Mouse (Mus musculus): ENCODE data around the gene Ezh1. TPM values are rescaled to one million over a fixed set of nuclear protein-coding genes. Genes with fewer than 3 reads are reported as not detected.

The Ezh1 gene
- total RNA-seq (2014; rRNA removed) (25.6 and 27.7 TPM in 2 replicates), polyA plus RNA-seq (2015; fragmentation: Nextera tagmentation; extraction: Ambion mirVana) (18.8 and 22.5 TPM in 2 replicates)

GRCm38 (mm10) chr11:101226065-101226701 is at the start of gene Ezh1:
Gene Ezh1 (minus strand): TSS chr11:101226463.
- peak; percentile 65 for TF ChIP-seq CTCF (IDR thresholded peaks at IDR 0.05; ENCODE audit: low read depth)
- ATAC-seq (peak; percentile 96), DNase-seq (peak; percentile 91)
- Histone ChIP-seq H3K4me1 (ENCODE audit: insufficient read depth) (0 out of 2 replicates have a peak, but pooled peaks cover 6% of the 10 kb centered on the region), H3K9ac (peak within 1 kb of the TSS; percentile 73), H3K27me3 (ENCODE audit: insufficient read depth, low read length) (no peaks in the 10 kb centered on the region), H3K36me3 (ENCODE audit: insufficient read depth) (no peaks in the 10 kb centered on the region), H3K27ac (ENCODE audit: low read depth, low read length) (peak within 1 kb of the TSS; percentile 21; the same call in 1 of the 2 replicates), H3K4me2 (ENCODE audit: low read depth) (peak within 1 kb of the TSS; percentile 91), H3K9me3 (ENCODE audit: low read length) (no peaks in the 10 kb centered on the region), H3K4me3 (ENCODE audit: low read depth, low read length) (peak within 1 kb of the TSS; percentile 85)
- 2% methylated on average over 52 of the region's 56 CpGs for WGBS

DNA sequence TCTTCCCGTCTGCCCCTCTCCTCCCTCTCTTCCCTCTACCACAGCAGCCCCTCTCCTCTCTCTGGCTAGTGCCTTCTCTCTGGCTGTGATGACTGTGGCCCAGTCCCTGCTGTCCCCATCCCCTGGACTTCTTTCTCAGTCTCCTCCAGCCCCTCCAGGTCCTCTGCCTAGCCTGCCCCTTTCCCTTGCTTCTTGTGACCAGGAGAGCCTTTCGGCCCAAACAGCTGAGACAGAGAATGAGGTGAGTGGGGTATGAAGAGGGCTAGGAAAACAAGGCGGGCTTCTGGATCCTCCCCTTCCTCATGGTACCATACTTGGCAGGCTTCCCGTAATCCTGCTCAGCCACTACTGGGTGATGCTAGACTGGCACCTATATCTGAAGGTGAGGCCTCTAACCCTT is 49.0 kb upstream of the Ezh1 start:
- Histone ChIP-seq H3K9ac (no peak overlapping the region), H3K27ac (ENCODE audit: low read depth, low read length) (no peak overlapping the region), H3K36me3 (ENCODE audit: insufficient read depth) (no peaks in the 10 kb centered on the region), H3K4me2 (ENCODE audit: low read depth) (no peak overlapping the region), H3K27me3 (ENCODE audit: insufficient read depth, low read length) (no peaks in the 10 kb centered on the region), H3K9me3 (ENCODE audit: low read length) (no peaks in the 10 kb centered on the region), H3K4me3 (ENCODE audit: low read depth, low read length) (no peak overlapping the region), H3K4me1 (ENCODE audit: insufficient read depth) (peaks cover 12% of the 10 kb centered on the region)
- TF ChIP-seq CTCF (IDR thresholded peaks at IDR 0.05; ENCODE audit: low read depth), result no peak
- WGBS, result 62% methylated on average over 4 of the region's 4 CpGs
- DNase-seq (no peak), ATAC-seq (no peak)

DNA sequence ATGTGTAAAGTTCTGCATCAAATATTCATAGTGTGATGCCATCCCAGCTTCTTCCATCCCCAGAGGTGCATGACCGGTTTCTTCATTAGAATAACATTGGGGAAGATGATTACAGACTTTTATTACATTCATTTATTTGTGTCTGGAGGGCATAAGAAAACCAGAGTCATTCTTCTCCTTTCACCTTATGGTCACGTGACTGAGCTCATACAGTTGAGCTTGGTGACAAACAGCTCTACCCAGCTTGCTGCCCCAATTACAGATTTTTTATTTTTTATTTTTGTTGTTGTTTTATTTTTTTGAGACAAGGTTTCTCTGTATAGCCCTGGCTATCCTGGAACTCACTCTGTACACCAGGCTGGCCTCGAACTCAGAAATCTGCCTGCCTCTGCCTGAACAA is 46.2 kb upstream of the Ezh1 start:
- no peak overlapping the region for H3K9ac ChIP-seq
- H3K27me3 ChIP-seq (ENCODE audit: insufficient read depth, low read length), result no peaks in the 10 kb centered on the region
- H3K4me1 ChIP-seq (ENCODE audit: insufficient read depth), result peaks cover 4% of the 10 kb centered on the region; the same call in 1 of the 2 replicates
- H3K4me3 ChIP-seq (ENCODE audit: low read depth, low read length), result no peak overlapping the region
- 94% methylated on average over 3 of the region's 3 CpGs for WGBS
- no peak for TF ChIP-seq CTCF (IDR thresholded peaks at IDR 0.05; ENCODE audit: low read depth)
- no peak overlapping the region for H3K27ac ChIP-seq (ENCODE audit: low read depth, low read length)
- H3K4me2 ChIP-seq (ENCODE audit: low read depth), result no peak overlapping the region
- no peaks in the 10 kb centered on the region for H3K36me3 ChIP-seq (ENCODE audit: insufficient read depth)
- ATAC-seq (no peak), DNase-seq (no peak)
- H3K9me3 ChIP-seq (ENCODE audit: low read length), result no peaks in the 10 kb centered on the region

DNA sequence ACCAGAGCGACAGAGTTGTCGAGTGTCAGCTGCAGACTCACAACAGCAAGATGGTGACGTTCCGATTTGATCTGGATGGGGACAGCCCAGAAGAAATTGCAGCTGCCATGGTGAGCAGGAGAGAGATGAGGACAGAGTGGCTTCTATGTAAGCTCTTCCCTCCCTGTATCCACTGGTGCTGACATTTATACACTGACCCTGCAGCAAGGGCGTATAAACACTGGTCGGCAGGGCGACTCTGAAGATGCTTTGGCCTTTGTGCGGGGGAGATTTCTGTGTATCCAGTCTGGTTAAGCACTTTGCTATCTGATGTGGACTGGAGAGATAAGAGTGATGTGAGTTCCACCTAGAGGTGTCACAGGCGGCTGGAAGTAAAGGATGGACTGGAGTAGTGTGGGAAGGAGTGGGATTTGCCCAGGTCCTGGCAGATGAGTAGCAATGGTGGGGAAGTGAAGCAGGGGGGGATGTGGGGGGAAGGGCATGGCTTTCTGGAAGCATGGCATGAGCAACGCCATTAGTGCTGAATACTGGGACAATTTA is 43.4 kb upstream of the Ezh1 start:
- H3K9ac ChIP-seq, result no peak overlapping the region

GRCm38 (mm10) chr11:101265906-101266305 is 39.6 kb upstream of the Ezh1 start:
- no peak for ATAC-seq
- Histone ChIP-seq H3K36me3 (ENCODE audit: insufficient read depth) (no peaks in the 10 kb centered on the region), H3K9ac (no peak overlapping the region), H3K4me3 (ENCODE audit: low read depth, low read length) (peak overlapping the region; percentile 29; the same call in 1 of the 2 replicates), H3K4me1 (ENCODE audit: insufficient read depth) (peaks cover 3% of the 10 kb centered on the region; the same call in 1 of the 2 replicates), H3K27ac (ENCODE audit: low read depth, low read length) (no peak overlapping the region), H3K9me3 (ENCODE audit: low read length) (no peaks in the 10 kb centered on the region), H3K4me2 (ENCODE audit: low read depth) (peak overlapping the region; percentile 58), H3K27me3 (ENCODE audit: insufficient read depth, low read length) (peaks cover 38% of the 10 kb centered on the region)
- TF ChIP-seq CTCF (IDR thresholded peaks at IDR 0.05; ENCODE audit: low read depth), result no peak
- DNase-seq, result no peak
- 16% methylated on average over 6 of the region's 6 CpGs for WGBS

More for the DNA sequence above, 43.4 kb upstream of the Ezh1 start:
- peaks cover 17% of the 10 kb centered on the region for H3K27me3 ChIP-seq (ENCODE audit: insufficient read depth, low read length)
- TF ChIP-seq CTCF (IDR thresholded peaks at IDR 0.05; ENCODE audit: low read depth), result no peak
- H3K4me3 ChIP-seq (ENCODE audit: low read depth, low read length), result no peak overlapping the region
- no peak overlapping the region for H3K27ac ChIP-seq (ENCODE audit: low read depth, low read length)
- no peaks in the 10 kb centered on the region for H3K36me3 ChIP-seq (ENCODE audit: insufficient read depth)
- no peaks in the 10 kb centered on the region for H3K9me3 ChIP-seq (ENCODE audit: low read length)
- ATAC-seq (no peak; the same call in 1 of the 2 replicates), DNase-seq (no peak)
- 0 out of 2 replicates have a peak, but pooled peaks cover 3% of the 10 kb centered on the region for H3K4me1 ChIP-seq (ENCODE audit: insufficient read depth)
- 34% methylated on average over 10 of the region's 10 CpGs for WGBS
- no peak overlapping the region for H3K4me2 ChIP-seq (ENCODE audit: low read depth)

DNA sequence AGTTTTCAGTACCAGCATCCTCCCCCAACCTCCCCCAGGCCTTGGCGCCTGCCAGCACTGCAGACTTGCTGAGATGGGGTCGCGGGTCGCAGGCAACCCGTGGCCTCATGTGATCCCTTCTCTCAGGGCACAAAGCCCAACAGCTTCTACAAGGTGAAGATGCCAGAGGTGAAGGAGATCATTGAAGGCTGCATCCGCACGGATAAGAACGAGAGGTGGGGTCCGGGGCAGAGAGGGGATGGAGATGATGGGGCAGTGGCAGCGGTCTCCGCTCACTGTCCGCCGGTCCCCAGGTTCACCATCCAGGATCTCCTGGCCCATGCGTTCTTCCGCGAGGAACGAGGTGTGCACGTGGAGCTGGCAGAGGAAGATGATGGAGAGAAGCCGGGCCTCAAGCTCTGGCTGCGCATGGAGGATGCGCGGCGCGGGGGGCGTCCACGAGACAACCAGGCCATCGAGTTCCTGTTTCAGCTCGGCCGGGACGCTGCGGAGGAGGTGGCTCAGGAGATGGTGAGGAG is 38.8 kb upstream of the Ezh1 start:
- H3K4me2 ChIP-seq (ENCODE audit: low read depth), result peak overlapping the region; percentile 58
- no peak overlapping the region for H3K27ac ChIP-seq (ENCODE audit: low read depth, low read length)
- H3K36me3 ChIP-seq (ENCODE audit: insufficient read depth), result no peaks in the 10 kb centered on the region
- peak overlapping the region; percentile 36 for H3K9ac ChIP-seq
- DNase-seq (peak; percentile 49), ATAC-seq (no peak)
- whole genome bisulfite sequencing, result 3% methylated on average over 31 of the region's 31 CpGs
- H3K9me3 ChIP-seq (ENCODE audit: low read length), result no peaks in the 10 kb centered on the region
- TF ChIP-seq CTCF (IDR thresholded peaks at IDR 0.05; ENCODE audit: low read depth), result no peak
- peaks cover 38% of the 10 kb centered on the region for H3K27me3 ChIP-seq (ENCODE audit: insufficient read depth, low read length)
- peaks cover 9% of the 10 kb centered on the region; the same call in 1 of the 2 replicates for H3K4me1 ChIP-seq (ENCODE audit: insufficient read depth)
- H3K4me3 ChIP-seq (ENCODE audit: low read depth, low read length), result peak overlapping the region; percentile 29

- H3K27ac ChIP-seq (ENCODE audit: low read depth, low read length), result no peak overlapping the region
- 8% methylated on average over 3 of the region's 3 CpGs for WGBS
- no peaks in the 10 kb centered on the region for H3K36me3 ChIP-seq (ENCODE audit: insufficient read depth)
- no peak overlapping the region for H3K4me2 ChIP-seq (ENCODE audit: low read depth)
- DNase-seq, result no peak
- H3K4me1 ChIP-seq (ENCODE audit: insufficient read depth), result peaks cover 9% of the 10 kb centered on the region; the same call in 1 of the 2 replicates
- H3K9ac ChIP-seq, result no peak overlapping the region
- peaks cover 38% of the 10 kb centered on the region for H3K27me3 ChIP-seq (ENCODE audit: insufficient read depth, low read length)
- no peaks in the 10 kb centered on the region for H3K9me3 ChIP-seq (ENCODE audit: low read length)
- no peak for TF ChIP-seq CTCF (IDR thresholded peaks at IDR 0.05; ENCODE audit: low read depth)
- no peak for ATAC-seq
- H3K4me3 ChIP-seq (ENCODE audit: low read depth, low read length), result no peak overlapping the region
Observed at GRCm38 (mm10) chr11:101263989-101264280, 37.7 kb upstream of the Ezh1 start.
